Mouse (Mus musculus): ENCODE data around the gene Wipf2. TPM values are rescaled to one million over a fixed set of nuclear protein-coding genes. Genes with fewer than 3 reads are reported as not detected.

Gene Wipf2
- total and polyA plus RNA-seq, 3 experiments: 2.9 to 7.1 TPM; not detected in 1

- no peak for TF ChIP-seq NELFE (IDR thresholded peaks at IDR 0.05; ENCODE audit: low read depth, low read length)
These were observed 90.9 kb downstream of the Wipf2 start (continued) for GRCm38 (mm10) chr11:98954373-98954772.

Other genes with a start within 250 kb of the Wipf2 start
- gene Gm12355, start 238.0 kb upstream of the Wipf2 start, total RNA-seq (2012; rRNA removed): 2.1 and 3.4 TPM in 2 replicates
- gene Gm12355, start 238.0 kb upstream of the Wipf2 start, polyA plus RNA-seq (2012; ENCODE audit: insufficient read depth in 1 of 2, insufficient read length in 2 of 2, low read depth in 1 of 2, low replicate concordance in 2 of 2, missing spikeins in 1 of 2): under 1 TPM in 1 of 2 experiments, not detected in 1; 0.58 TPM
- gene Gsdma3, start 237.3 kb upstream of the Wipf2 start, total RNA-seq (2012; rRNA removed): not detected in 2 replicates
- not detected for gene Gsdma3, start 237.3 kb upstream of the Wipf2 start, polyA plus RNA-seq (2012; ENCODE audit: insufficient read depth in 1 of 2, insufficient read length in 2 of 2, low read depth in 1 of 2, low replicate concordance in 2 of 2, missing spikeins in 1 of 2)
- gene Gsdma2, start 216.9 kb upstream of the Wipf2 start, total RNA-seq (2012; rRNA removed): not detected in 2 replicates
- gene Gsdma2, start 216.9 kb upstream of the Wipf2 start, polyA plus RNA-seq (2012; ENCODE audit: insufficient read depth in 1 of 2, insufficient read length in 2 of 2, low read depth in 1 of 2, low replicate concordance in 2 of 2, missing spikeins in 1 of 2): not detected
- 0.23 and 0.62 TPM in 2 replicates for gene Gsdma, start 199.3 kb upstream of the Wipf2 start, total RNA-seq (2012; rRNA removed)
- gene Gsdma, start 199.3 kb upstream of the Wipf2 start, polyA plus RNA-seq (2012; ENCODE audit: insufficient read depth in 1 of 2, insufficient read length in 2 of 2, low read depth in 1 of 2, low replicate concordance in 2 of 2, missing spikeins in 1 of 2): 1 to 10 TPM in 1 of 2 experiments, not detected in 1; 1.2 TPM
- 350 and 385 TPM in 2 replicates for gene Psmd3, start 181.1 kb upstream of the Wipf2 start, total RNA-seq (2012; rRNA removed)
- 100 to 1,000 TPM; 214 to 417 TPM for gene Psmd3, start 181.1 kb upstream of the Wipf2 start, polyA plus RNA-seq (2012; ENCODE audit: insufficient read depth in 1 of 2, insufficient read length in 2 of 2, low read depth in 1 of 2, low replicate concordance in 2 of 2, missing spikeins in 1 of 2)
- gene Csf3, start 162.4 kb upstream of the Wipf2 start, total RNA-seq (2012; rRNA removed): not detected in 2 replicates
- under 1 TPM in 1 of 2 experiments, not detected in 1; 0.18 TPM for gene Csf3, start 162.4 kb upstream of the Wipf2 start, polyA plus RNA-seq (2012; ENCODE audit: insufficient read depth in 1 of 2, insufficient read length in 2 of 2, low read depth in 1 of 2, low replicate concordance in 2 of 2, missing spikeins in 1 of 2)
- gene Med24, start 134.2 kb upstream of the Wipf2 start, total RNA-seq (2012; rRNA removed): 37.5 and 41.4 TPM in 2 replicates
- 10 to 100 TPM in 1 of 2 experiments, not detected in 1; 89.8 TPM for gene Med24, start 134.2 kb upstream of the Wipf2 start, polyA plus RNA-seq (2012; ENCODE audit: insufficient read depth in 1 of 2, insufficient read length in 2 of 2, low read depth in 1 of 2, low replicate concordance in 2 of 2, missing spikeins in 1 of 2)
- gene Thra, start 123.0 kb upstream of the Wipf2 start, total RNA-seq (2012; rRNA removed): 22.0 and 29.6 TPM in 2 replicates
- gene Thra, start 123.0 kb upstream of the Wipf2 start, polyA plus RNA-seq (2012; ENCODE audit: insufficient read depth in 1 of 2, insufficient read length in 2 of 2, low read depth in 1 of 2, low replicate concordance in 2 of 2, missing spikeins in 1 of 2): 10 to 100 TPM in 1 of 2 experiments, not detected in 1; 50.9 TPM
- gene Nr1d1, start 88.3 kb upstream of the Wipf2 start, total RNA-seq (2012; rRNA removed): 1.9 and 2.0 TPM in 2 replicates
- 1 to 10 TPM in 1 of 2 experiments, not detected in 1; 5.6 TPM for gene Nr1d1, start 88.3 kb upstream of the Wipf2 start, polyA plus RNA-seq (2012; ENCODE audit: insufficient read depth in 1 of 2, insufficient read length in 2 of 2, low read depth in 1 of 2, low replicate concordance in 2 of 2, missing spikeins in 1 of 2)
- gene Msl1, start 68.1 kb upstream of the Wipf2 start, total RNA-seq (2012; rRNA removed): 35.0 and 37.1 TPM in 2 replicates
- 10 to 100 TPM in 1 of 2 experiments, not detected in 1; 49.4 TPM for gene Msl1, start 68.1 kb upstream of the Wipf2 start, polyA plus RNA-seq (2012; ENCODE audit: insufficient read depth in 1 of 2, insufficient read length in 2 of 2, low read depth in 1 of 2, low replicate concordance in 2 of 2, missing spikeins in 1 of 2)
- gene Casc3, start 58.7 kb upstream of the Wipf2 start, total RNA-seq (2012; rRNA removed): 18.2 and 20.9 TPM in 2 replicates
- gene Casc3, start 58.7 kb upstream of the Wipf2 start, polyA plus RNA-seq (2012; ENCODE audit: insufficient read depth in 1 of 2, insufficient read length in 2 of 2, low read depth in 1 of 2, low replicate concordance in 2 of 2, missing spikeins in 1 of 2): 10 to 100 TPM; 58.6 to 61.0 TPM
- gene Rapgefl1, start 26.9 kb upstream of the Wipf2 start, total RNA-seq (2012; rRNA removed): 0.46 and 0.58 TPM in 2 replicates
- gene Rapgefl1, start 26.9 kb upstream of the Wipf2 start, polyA plus RNA-seq (2012; ENCODE audit: insufficient read depth in 1 of 2, insufficient read length in 2 of 2, low read depth in 1 of 2, low replicate concordance in 2 of 2, missing spikeins in 1 of 2): 1 to 10 TPM in 1 of 2 experiments, not detected in 1; 1.4 TPM
- 83.4 and 104 TPM in 2 replicates for gene Cdc6, start 44.2 kb downstream of the Wipf2 start, total RNA-seq (2012; rRNA removed)
- gene Cdc6, start 44.2 kb downstream of the Wipf2 start, polyA plus RNA-seq (2012; ENCODE audit: insufficient read depth in 1 of 2, insufficient read length in 2 of 2, low read depth in 1 of 2, low replicate concordance in 2 of 2, missing spikeins in 1 of 2): 10 to 100 TPM; 56.9 to 69.4 TPM
- 9.8 and 12.1 TPM in 2 replicates for gene Rara, start 64.2 kb downstream of the Wipf2 start, total RNA-seq (2012; rRNA removed)
- gene Rara, start 64.2 kb downstream of the Wipf2 start, polyA plus RNA-seq (2012; ENCODE audit: insufficient read depth in 1 of 2, insufficient read length in 2 of 2, low read depth in 1 of 2, low replicate concordance in 2 of 2, missing spikeins in 1 of 2): 10 to 100 TPM in 1 of 2 experiments, not detected in 1; 13.7 TPM
- gene Gjd3, start 119.4 kb downstream of the Wipf2 start, total RNA-seq (2012; rRNA removed): not detected in 2 replicates
- not detected for gene Gjd3, start 119.4 kb downstream of the Wipf2 start, polyA plus RNA-seq (2012; ENCODE audit: insufficient read depth in 1 of 2, insufficient read length in 2 of 2, low read depth in 1 of 2, low replicate concordance in 2 of 2, missing spikeins in 1 of 2)
- 443 and 477 TPM in 2 replicates for gene Top2a, start 160.6 kb downstream of the Wipf2 start, total RNA-seq (2012; rRNA removed)
- 100 to 1,000 TPM; 395 to 643 TPM for gene Top2a, start 160.6 kb downstream of the Wipf2 start, polyA plus RNA-seq (2012; ENCODE audit: insufficient read depth in 1 of 2, insufficient read length in 2 of 2, low read depth in 1 of 2, low replicate concordance in 2 of 2, missing spikeins in 1 of 2)
- 89.8 and 94.4 TPM in 2 replicates for gene Igfbp4, start 177.6 kb downstream of the Wipf2 start, total RNA-seq (2012; rRNA removed)
- gene Igfbp4, start 177.6 kb downstream of the Wipf2 start, polyA plus RNA-seq (2012; ENCODE audit: insufficient read depth in 1 of 2, insufficient read length in 2 of 2, low read depth in 1 of 2, low replicate concordance in 2 of 2, missing spikeins in 1 of 2): 100 to 1,000 TPM in 1 of 2 experiments, not detected in 1; 221 TPM
- gene Tns4, start 225.7 kb downstream of the Wipf2 start, total RNA-seq (2012; rRNA removed): not detected in 2 replicates
- gene Tns4, start 225.7 kb downstream of the Wipf2 start, polyA plus RNA-seq (2012; ENCODE audit: insufficient read depth in 1 of 2, insufficient read length in 2 of 2, low read depth in 1 of 2, low replicate concordance in 2 of 2, missing spikeins in 1 of 2): under 1 TPM in 1 of 2 experiments, not detected in 1; 0.03 TPM

Measured in MEL (cell line).